Mouse (Mus musculus): ENCODE data around the gene Igf2r.
A peak's percentile ranks its signal among the peaks of the same experiment; 100 is the strongest.

The Igf2r gene

GRCm38 (mm10) chr17:12781101-12781500, 11.6 kb upstream of the Igf2r start:
- no peak for DNase-seq

- no peak for DNase-seq
Measured at GRCm38 (mm10) chr17:12780125-12780524, 10.7 kb upstream of the Igf2r start.

GRCm38 (mm10) chr17:12779442-12779841, 10.0 kb upstream of the Igf2r start:
- DNase-seq, result no peak

- no peak for DNase-seq
Measured at GRCm38 (mm10) chr17:12773956-12774355, 4.5 kb upstream of the Igf2r start.

GRCm38 (mm10) chr17:12770500-12770899, 1.0 kb upstream of the Igf2r start:
- no peak for DNase-seq

GRCm38 (mm10) chr17:12768415-12769379, 767 bp downstream of the Igf2r start:
- DNase-seq, result no peak

- no peak for DNase-seq
Measured at GRCm38 (mm10) chr17:12767294-12767852, 2.1 kb downstream of the Igf2r start.

- peak in 1 of 2 experiments; percentile 43 for DNase-seq
Measured at GRCm38 (mm10) chr17:12763412-12763811, 6.1 kb downstream of the Igf2r start.

- DNase-seq, result no peak
Measured at GRCm38 (mm10) chr17:12760355-12761146, 8.9 kb downstream of the Igf2r start.

GRCm38 (mm10) chr17:12759646-12760074, 9.8 kb downstream of the Igf2r start:
- DNase-seq, result no peak

- peak in 1 of 2 experiments; percentile 48 for DNase-seq
Measured at GRCm38 (mm10) chr17:12758701-12759455, 10.6 kb downstream of the Igf2r start.

GRCm38 (mm10) chr17:12757990-12758389, 11.5 kb downstream of the Igf2r start:
- peak; percentile 90 to 91 for DNase-seq

GRCm38 (mm10) chr17:12757161-12757560, 12.3 kb downstream of the Igf2r start:
- DNase-seq, result peak; percentile 41 to 52

GRCm38 (mm10) chr17:12755951-12756350, 13.5 kb downstream of the Igf2r start:
- no peak for DNase-seq

- DNase-seq, result no peak
Measured at GRCm38 (mm10) chr17:12755146-12755545, 14.3 kb downstream of the Igf2r start.

- DNase-seq, result no peak
Measured at GRCm38 (mm10) chr17:12754243-12755007, 15.0 kb downstream of the Igf2r start.

- no peak for DNase-seq
Measured at GRCm38 (mm10) chr17:12753050-12753449, 16.4 kb downstream of the Igf2r start.

- DNase-seq, result no peak
Measured at GRCm38 (mm10) chr17:12751641-12752040, 17.8 kb downstream of the Igf2r start.

GRCm38 (mm10) chr17:12751218-12751617, 18.2 kb downstream of the Igf2r start:
- DNase-seq, result no peak

GRCm38 (mm10) chr17:12750591-12751170, 18.8 kb downstream of the Igf2r start:
- DNase-seq, result no peak

Data from cerebellum, postnatal 36 days (tissue).